Mouse (Mus musculus): ENCODE measurements around the gene Lep.

DNA sequence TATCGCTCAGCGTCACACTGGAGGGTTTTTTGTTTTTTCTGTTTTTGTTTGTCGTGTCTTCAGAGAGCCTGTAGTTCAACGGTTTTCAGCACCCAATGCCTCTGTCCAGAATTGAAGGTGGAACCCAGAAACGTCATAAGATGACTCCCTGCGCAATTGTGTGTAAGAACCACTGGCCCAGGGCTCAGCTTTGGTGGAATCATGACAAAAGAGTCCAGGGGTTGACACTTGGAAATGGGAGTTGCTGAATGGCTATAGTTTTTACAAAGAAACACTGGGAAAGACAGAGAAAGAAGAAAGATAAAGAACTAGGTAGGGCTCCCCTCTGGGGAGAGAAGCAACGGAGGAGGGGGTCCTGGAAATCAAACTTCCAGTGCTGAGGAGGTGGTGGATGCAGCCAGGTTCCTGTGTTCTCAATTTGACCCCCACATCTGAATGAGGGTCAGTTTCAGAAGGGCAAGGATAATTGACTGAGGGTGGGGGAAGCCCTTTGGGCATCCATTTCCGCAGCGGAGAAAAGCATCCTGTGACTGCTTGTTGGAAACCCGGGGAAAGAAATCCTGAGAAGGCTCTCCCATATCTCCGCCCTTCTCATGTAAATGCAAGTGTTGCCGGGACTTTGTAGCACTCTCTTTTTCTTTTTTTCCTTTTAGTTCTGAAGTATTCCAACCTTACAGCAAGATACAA is 34.1 kb upstream of the Lep start:
- no peak for TF ChIP-seq CTCF (IDR thresholded peaks at IDR 0.05; ENCODE audit: control insufficient read depth, insufficient read depth, low read length)
- no peak for TF ChIP-seq POLR2A (IDR thresholded peaks at IDR 0.05; ENCODE audit: borderline replicate concordance, control insufficient read depth, low read depth, low read length)

Data from bone marrow, adult 2 months (tissue).